Mouse (Mus musculus) embryonic fibroblast, embryonic 13.5 days (primary cell): ENCODE measurements at regions not wholly inside any gene's neighbourhood (a gene's known extent, or its start where the extent isn't known, plus 50 kb on each side); places are given as distances from the start of the nearest gene placed in this dataset.

ENCODE experiments used
- CTCF ChIP-seq: IDR thresholded peaks from 2 replicates; pipeline ENCODE4 v1.5.1; 2011; ENCODE audit warnings: mild to moderate bottlenecking, control low read depth, low read length, moderate library complexity, borderline replicate concordance; ENCODE audit not compliant: insufficient read depth
- POLR2A ChIP-seq: IDR thresholded peaks from 2 replicates; pipeline ENCODE4 v1.6.1; 2011; ENCODE audit warnings: low read depth, mild to moderate bottlenecking, control low read depth, low read length, moderate library complexity

DNA sequence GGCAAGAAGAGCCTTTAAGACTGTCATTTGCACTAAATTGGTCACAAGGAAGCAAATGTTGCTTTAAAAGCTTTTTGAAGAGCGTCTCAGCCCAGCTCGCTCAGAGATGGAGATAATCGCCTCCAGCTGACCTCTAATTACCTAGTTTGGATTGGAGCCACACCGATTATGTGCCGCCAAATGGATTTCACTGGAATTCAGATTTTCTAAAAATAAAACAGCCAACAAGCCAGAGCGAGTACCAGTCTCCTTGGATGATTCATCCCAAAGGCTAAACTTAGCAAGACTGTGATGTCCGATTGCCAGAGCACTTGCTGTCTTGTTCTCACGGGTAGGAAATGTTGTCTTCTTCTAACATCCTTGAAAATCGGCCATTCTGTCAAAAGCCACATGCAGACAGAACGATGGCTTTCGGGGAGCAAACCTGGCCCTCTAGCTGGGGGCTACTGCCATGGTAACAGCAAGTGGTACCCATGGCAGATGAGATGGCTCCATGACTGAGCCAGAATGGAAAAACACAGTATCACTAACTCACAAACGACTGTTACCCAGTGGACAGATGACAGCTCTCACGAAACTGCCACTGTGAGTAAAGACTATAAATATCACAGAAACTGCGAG lies 676.1 kb downstream of the Epm2a start:
- TF ChIP-seq POLR2A, result no peak
- TF ChIP-seq CTCF, result no peak
